Mouse (Mus musculus): ENCODE data around the gene Mxi1.

- TF ChIP-seq GATA1 (IDR thresholded peaks at IDR 0.05; ENCODE audit: low read length) (no peak), TAL1 (IDR thresholded peaks at IDR 0.05; ENCODE audit: low read length) (no peak)
Measured at GRCm38 (mm10) chr19:53310348-53310747, at the start of gene Mxi1.

All from erythroblast, embryonic 14.5 days (primary cell).